Mouse (Mus musculus) intestine, embryonic 16.5 days (tissue): ENCODE measurements around the gene Tmem63a. TPM values are rescaled to one million over a fixed set of nuclear protein-coding genes. Genes with fewer than 3 reads are reported as not detected.

Experiments
- ATAC-seq: fragments of 200-750 bp; cut with Nextera tagmentation; 2 replicates; pipeline ENCODE4 v1.8.0; 2017; ENCODE audit warnings: moderate TSS enrichment, moderate library complexity
- H3K27ac ChIP-seq: fragments of 300-500 bp; sonication (generic); 2 replicates; pipeline ENCODE4 v1.5.1; 2014; ENCODE audit warnings: mild to moderate bottlenecking, low read length
- H3K27me3 ChIP-seq: fragments of 300-500 bp; sonication (generic); replicated peaks from 2 replicates; pipeline ENCODE4 v1.6.1; 2014; ENCODE audit warnings: low read length, control low read depth, mixed read lengths; ENCODE audit not compliant: control insufficient read depth, insufficient read depth
- H3K36me3 ChIP-seq: fragments of 300-500 bp; sonication (generic); 2 replicates; pipeline ENCODE4 v1.6.1; 2014; ENCODE audit warnings: low read length, control low read depth; ENCODE audit not compliant: control insufficient read depth, insufficient read depth
- H3K4me1 ChIP-seq: fragments of 300-500 bp; sonication (generic); 2 replicates; pipeline ENCODE4 v1.6.1; 2014; ENCODE audit warnings: low read length, control low read depth, mixed read lengths; ENCODE audit not compliant: control insufficient read depth, insufficient read depth
- H3K4me2 ChIP-seq: fragments of 300-500 bp; sonication (generic); 2 replicates; pipeline ENCODE4 v1.6.1; 2014; ENCODE audit warnings: low read depth, low read length, control low read depth
- H3K4me3 ChIP-seq: fragments of 300-500 bp; sonication (generic); 2 replicates; pipeline ENCODE4 v1.5.1; 2014; ENCODE audit warnings: mild to moderate bottlenecking, low read length
- H3K9ac ChIP-seq: fragments of 300-500 bp; sonication (generic); 2 replicates; pipeline ENCODE4 v1.6.1; 2014; ENCODE audit warnings: low read depth, low read length
- H3K9me3 ChIP-seq: fragments of 300-500 bp; sonication (generic); 2 replicates; pipeline ENCODE4 v1.6.1; 2016; ENCODE audit warnings: low read length, control low read depth; ENCODE audit not compliant: control insufficient read depth
- WGBS: fragments of 180-500 bp; shearing (Covaris S2); extraction: QIAGEN DNeasy Blood & Tissue Kit; methylation state at CpG from one replicate; pipeline ENCODE4 v1.1.7; 2014; 5-methylcytosine and 5-hydroxymethylcytosine counted together
- polyA plus RNA-seq: library from polyadenylated mRNA; unstranded; fragments of >200 nt; fragmentation: Nextera tagmentation; extraction: Ambion mirVana; gene quantifications from 2 replicates; pipeline ENCODE4 v1.2.1, GENCODE M21; 2015

The Tmem63a gene
- polyA plus RNA-seq, 1 experiment from 2014 or later = 14.9 TPM

DNA sequence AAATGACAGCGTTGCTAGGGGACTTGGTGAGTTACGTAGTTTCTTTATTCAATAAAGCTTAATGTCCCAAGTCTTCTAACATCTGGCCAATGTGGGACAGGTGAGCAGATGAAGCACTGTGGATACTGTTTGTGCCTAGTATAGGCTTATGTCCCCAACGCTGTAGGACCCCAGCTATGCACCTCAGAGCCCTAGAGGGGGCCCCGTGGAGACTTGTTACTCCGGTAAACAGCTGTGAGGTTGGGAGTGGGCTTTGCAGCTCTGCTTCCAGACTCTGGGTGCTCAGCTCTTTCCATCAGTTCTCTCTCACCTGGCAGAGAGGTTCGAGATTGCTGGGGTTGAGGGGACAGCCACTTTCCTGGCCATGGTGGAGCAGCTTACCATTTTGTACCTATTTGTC lies 36.8 kb upstream of the Tmem63a start:
- peak overlapping the region; percentile 84 for H3K4me3 ChIP-seq
- peaks cover 8% of the 10 kb centered on the region for H3K4me1 ChIP-seq
- WGBS = 57% methylated on average over 6 of the region's 6 CpGs
- no peak overlapping the region for H3K27ac ChIP-seq
- H3K27me3 ChIP-seq = no peaks in the 10 kb centered on the region
- ATAC-seq = no peak
- H3K9me3 ChIP-seq = no peaks in the 10 kb centered on the region
- H3K4me2 ChIP-seq = peak overlapping the region; percentile 81
- H3K9ac ChIP-seq = peak overlapping the region; percentile 39; the same call in 1 of the 2 replicates
- peaks cover 2% of the 10 kb centered on the region; the same call in 1 of the 2 replicates for H3K36me3 ChIP-seq

DNA sequence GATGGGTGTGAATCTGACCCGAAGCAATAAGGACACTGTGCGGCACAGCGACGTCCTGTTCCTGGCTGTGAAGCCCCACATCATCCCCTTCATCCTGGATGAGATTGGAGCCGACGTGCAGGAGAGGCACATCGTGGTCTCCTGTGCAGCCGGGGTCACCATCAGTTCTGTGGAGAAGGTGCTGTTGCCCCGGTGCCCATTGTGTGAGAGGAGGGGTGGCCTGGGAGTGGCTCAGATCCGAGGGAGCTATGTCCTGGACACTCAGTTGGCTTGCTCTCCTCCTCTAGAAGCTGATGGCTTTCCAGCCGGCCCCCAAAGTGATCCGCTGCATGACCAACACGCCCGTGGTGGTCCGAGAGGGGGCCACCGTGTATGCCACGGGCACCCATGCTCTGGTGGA lies 36.3 kb upstream of the Tmem63a start:
- H3K4me3 ChIP-seq = no peak overlapping the region; the same call in 1 of the 2 replicates
- no peak overlapping the region for H3K27ac ChIP-seq
- no peak for ATAC-seq
- H3K4me1 ChIP-seq = peaks cover 8% of the 10 kb centered on the region
- H3K36me3 ChIP-seq = peaks cover 2% of the 10 kb centered on the region; the same call in 1 of the 2 replicates
- H3K4me2 ChIP-seq = no peak overlapping the region
- H3K9ac ChIP-seq = 0 out of 2 replicates have a peak overlapping the region, but pooled peaks have one; percentile 39
- H3K27me3 ChIP-seq = no peaks in the 10 kb centered on the region
- H3K9me3 ChIP-seq = no peaks in the 10 kb centered on the region
- WGBS = 93% methylated on average over 17 of the region's 17 CpGs

DNA sequence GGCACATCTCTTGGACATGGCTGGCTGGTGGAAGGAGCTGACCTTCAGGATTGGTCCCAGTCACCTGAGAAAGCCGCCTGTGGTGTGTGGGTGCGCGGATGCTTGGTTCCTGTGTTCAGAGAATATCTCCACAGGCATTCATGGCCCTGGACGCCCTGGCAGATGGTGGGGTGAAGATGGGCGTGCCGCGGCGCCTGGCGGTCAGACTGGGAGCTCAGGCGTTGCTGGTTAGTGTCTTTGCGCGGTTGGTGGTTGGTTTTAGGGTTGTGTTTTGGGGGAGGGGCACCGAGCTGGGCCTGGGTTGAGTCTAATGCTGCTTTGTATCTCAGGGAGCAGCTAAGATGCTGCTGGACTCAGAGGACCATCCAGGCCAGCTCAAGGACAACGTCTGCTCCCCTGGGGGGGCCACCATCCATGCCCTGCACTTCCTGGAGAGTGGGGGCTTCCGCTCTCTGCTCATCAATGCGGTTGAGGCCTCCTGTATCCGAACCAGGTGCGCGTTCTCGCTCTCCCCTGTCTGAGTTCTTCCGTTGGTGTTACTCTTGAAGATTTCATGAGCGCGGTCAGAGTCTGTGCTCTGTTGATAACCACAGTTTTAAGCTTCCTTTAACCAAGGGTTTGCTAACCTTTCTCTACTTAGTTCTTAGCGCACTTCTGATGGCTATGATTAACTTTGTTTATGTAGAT lies 35.5 kb upstream of the Tmem63a start:
- H3K36me3 ChIP-seq = peaks cover 2% of the 10 kb centered on the region; the same call in 1 of the 2 replicates
- no peak for ATAC-seq
- H3K4me2 ChIP-seq = no peak overlapping the region
- 89% methylated on average over 24 of the region's 24 CpGs for WGBS
- H3K4me1 ChIP-seq = peaks cover 10% of the 10 kb centered on the region
- no peaks in the 10 kb centered on the region for H3K9me3 ChIP-seq
- no peak overlapping the region for H3K27ac ChIP-seq
- no peak overlapping the region for H3K9ac ChIP-seq
- H3K27me3 ChIP-seq = no peaks in the 10 kb centered on the region
- no peak overlapping the region for H3K4me3 ChIP-seq

DNA sequence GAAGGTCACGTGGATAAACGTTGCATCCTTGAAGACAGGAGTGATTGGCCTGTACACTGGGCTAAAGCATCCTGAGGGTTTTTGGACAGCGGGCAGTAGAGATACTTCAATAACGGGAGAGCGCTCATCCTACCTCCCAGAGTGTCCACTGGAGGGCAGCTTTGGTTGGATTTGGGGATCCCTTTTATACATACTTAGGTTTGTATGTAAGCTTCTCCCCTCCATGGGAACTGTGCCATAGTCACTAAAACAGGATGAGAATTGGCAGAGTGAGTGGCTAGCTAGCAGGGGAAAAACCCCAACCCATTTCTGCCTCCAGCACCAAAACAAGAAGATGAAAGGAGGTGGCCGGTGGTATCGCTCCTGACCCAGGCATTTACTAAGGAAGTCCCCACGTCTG lies 31.0 kb upstream of the Tmem63a start:
- WGBS = 44% methylated on average over 8 of the region's 8 CpGs
- H3K4me3 ChIP-seq = no peak overlapping the region
- H3K27ac ChIP-seq = no peak overlapping the region
- 0 out of 2 replicates have a peak overlapping the region, but pooled peaks have one; percentile 33 for H3K4me2 ChIP-seq
- 0 out of 2 replicates have a peak, but pooled peaks cover 2% of the 10 kb centered on the region for H3K4me1 ChIP-seq
- H3K27me3 ChIP-seq = no peaks in the 10 kb centered on the region
- H3K36me3 ChIP-seq = peaks cover 2% of the 10 kb centered on the region; the same call in 1 of the 2 replicates
- ATAC-seq = peak; percentile 6; the same call in 1 of the 2 replicates
- no peak overlapping the region for H3K9ac ChIP-seq
- no peaks in the 10 kb centered on the region for H3K9me3 ChIP-seq

DNA sequence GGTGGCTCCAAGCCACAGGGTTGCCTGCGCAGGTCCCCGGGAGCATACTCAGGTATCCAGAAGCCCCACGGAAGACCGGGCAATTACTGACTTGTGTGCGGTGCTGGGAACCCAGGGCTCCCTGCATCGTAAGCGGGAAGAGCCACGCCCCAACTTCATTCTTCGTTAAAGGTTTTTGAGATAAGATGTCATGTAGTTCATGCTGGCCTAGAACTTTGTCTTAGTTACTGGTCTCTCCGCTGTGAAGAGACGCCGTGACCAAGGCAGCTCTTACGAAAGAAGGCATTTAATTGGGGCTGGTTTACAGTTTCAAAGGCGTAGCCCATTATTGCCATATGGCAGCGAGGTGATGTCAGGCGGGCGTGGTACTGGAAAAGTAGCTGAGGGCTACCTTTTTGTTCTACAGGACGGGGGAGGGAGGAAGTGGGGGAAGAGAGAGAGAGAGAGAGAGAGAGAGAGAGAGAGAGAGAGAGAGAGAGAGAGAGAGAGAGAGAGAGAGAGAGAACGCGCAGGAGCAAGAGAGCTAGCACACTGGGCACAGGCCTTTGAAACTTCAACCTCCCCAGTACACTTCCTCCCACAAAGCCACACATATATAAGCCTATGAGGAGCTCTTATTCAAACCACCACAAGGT lies 30.4 kb upstream of the Tmem63a start:
- ATAC-seq = peak; percentile 75
- Histone ChIP-seq H3K4me3 (no peak overlapping the region), H3K4me1 (0 out of 2 replicates have a peak, but pooled peaks cover 2% of the 10 kb centered on the region), H3K36me3 (peaks cover 2% of the 10 kb centered on the region; the same call in 1 of the 2 replicates), H3K4me2 (0 out of 2 replicates have a peak overlapping the region, but pooled peaks have one; percentile 33), H3K9ac (no peak overlapping the region), H3K27ac (no peak overlapping the region), H3K27me3 (no peaks in the 10 kb centered on the region), H3K9me3 (no peaks in the 10 kb centered on the region)
- 48% methylated on average over 20 of the region's 20 CpGs for WGBS

DNA sequence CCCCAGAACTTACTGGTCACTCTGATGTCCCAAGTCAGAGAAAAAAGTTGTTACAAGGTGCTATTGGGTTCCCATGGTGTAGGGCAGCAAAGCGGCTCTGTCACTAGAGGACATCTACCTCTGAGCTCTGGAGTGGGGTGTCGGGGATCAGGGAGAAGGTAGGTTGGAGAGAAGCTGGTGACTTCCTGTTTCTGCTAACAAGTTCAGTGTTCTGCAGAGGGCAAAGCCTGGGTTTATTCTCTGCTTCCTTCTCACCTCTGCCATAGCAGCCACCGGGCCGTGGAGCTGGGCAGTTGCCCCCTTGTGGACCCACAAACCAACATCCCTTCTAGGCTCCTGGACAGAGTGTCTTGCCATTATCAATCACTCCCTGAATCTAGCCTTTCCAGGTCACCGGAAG lies 29.4 kb upstream of the Tmem63a start:
- peaks cover under 1% of the 10 kb centered on the region; the same call in 1 of the 2 replicates for H3K36me3 ChIP-seq
- H3K9ac ChIP-seq = no peak overlapping the region
- H3K4me3 ChIP-seq = no peak overlapping the region
- ATAC-seq = no peak
- no peaks in the 10 kb centered on the region for H3K9me3 ChIP-seq
- no peak overlapping the region for H3K4me2 ChIP-seq
- 0 out of 2 replicates have a peak, but pooled peaks cover 2% of the 10 kb centered on the region for H3K4me1 ChIP-seq
- no peak overlapping the region for H3K27ac ChIP-seq
- H3K27me3 ChIP-seq = no peaks in the 10 kb centered on the region
- 80% methylated on average over 5 of the region's 5 CpGs for WGBS

DNA sequence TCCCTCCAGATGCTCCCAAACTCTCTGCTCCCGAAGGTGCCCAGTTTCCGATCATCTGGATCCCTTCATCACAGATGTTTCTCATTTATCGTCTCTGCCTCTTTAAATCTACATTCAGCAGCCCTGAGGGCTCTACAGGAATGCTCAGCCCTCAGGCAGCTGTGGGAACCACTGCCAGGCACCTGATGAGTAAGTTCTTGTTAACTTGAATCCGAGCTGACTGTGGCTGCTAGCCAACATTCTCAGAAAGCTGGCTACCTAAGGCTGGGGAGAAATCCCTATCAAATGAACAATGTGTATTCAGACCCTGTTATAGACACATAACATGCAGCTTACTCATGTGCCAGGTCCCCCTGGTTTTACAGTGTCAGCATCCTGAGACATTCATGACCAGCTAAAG lies 28.3 kb upstream of the Tmem63a start:
- Histone ChIP-seq H3K36me3 (no peaks in the 10 kb centered on the region), H3K27ac (no peak overlapping the region), H3K4me3 (no peak overlapping the region), H3K9ac (no peak overlapping the region), H3K4me2 (no peak overlapping the region), H3K9me3 (no peaks in the 10 kb centered on the region), H3K4me1 (0 out of 2 replicates have a peak, but pooled peaks cover 2% of the 10 kb centered on the region), H3K27me3 (no peaks in the 10 kb centered on the region)
- 37% methylated on average over 4 of the region's 4 CpGs for WGBS
- no peak for ATAC-seq

DNA sequence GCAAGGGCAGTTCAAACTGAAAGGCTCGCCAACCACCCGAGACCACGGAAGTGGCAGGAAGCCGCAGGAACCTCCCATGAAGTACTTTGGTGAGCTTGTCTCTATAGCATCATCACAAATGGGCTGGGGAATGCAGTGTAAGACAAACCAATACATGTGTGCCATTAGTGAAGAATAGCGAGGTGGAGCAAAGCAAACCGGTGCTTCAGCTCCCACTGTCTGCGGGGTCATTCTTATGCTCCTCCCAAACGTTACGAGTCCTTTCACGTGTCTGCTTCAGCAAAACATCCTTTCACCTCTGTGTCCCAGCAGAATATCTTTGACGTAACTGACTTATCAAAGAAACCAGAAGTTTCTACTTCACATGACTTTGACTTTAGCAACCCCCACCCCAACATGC lies 25.7 kb upstream of the Tmem63a start:
- WGBS = 88% methylated on average over 11 of the region's 11 CpGs
- no peak for ATAC-seq
- H3K9me3 ChIP-seq = no peaks in the 10 kb centered on the region
- H3K27ac ChIP-seq = no peak overlapping the region
- H3K4me3 ChIP-seq = no peak overlapping the region
- no peak overlapping the region for H3K4me2 ChIP-seq
- no peaks in the 10 kb centered on the region for H3K36me3 ChIP-seq
- H3K27me3 ChIP-seq = no peaks in the 10 kb centered on the region
- H3K9ac ChIP-seq = no peak overlapping the region
- 0 out of 2 replicates have a peak, but pooled peaks cover 1% of the 10 kb centered on the region for H3K4me1 ChIP-seq

DNA sequence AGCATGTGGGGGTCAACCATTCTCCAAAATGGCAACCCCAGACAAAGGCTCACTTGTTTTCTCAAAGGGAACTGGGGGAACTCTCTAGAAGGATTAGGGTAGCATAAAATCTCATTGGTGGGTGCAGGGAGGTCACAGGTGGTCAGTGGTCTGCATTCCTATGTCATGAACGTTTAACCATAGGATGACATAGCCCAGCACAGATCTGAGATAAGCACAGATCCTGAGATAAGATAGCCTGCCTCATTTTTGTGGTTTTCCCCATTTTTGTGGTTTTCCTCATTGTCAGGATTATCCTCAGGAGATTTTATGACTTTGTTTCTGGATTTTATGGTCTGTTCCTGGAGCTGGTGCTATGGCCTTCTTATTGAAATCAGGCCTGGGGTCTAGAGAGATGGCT lies 25.1 kb upstream of the Tmem63a start:
- Histone ChIP-seq H3K4me2 (no peak overlapping the region), H3K27me3 (no peaks in the 10 kb centered on the region), H3K9ac (no peak overlapping the region), H3K4me3 (no peak overlapping the region), H3K4me1 (no peaks in the 10 kb centered on the region), H3K27ac (no peak overlapping the region), H3K9me3 (no peaks in the 10 kb centered on the region), H3K36me3 (no peaks in the 10 kb centered on the region)
- WGBS = 20% methylated on average over 1 of the region's 1 CpGs
- no peak for ATAC-seq
